11 mouse cellular contexts compared by ENCODE assay signal in the genomic region with DNA sequence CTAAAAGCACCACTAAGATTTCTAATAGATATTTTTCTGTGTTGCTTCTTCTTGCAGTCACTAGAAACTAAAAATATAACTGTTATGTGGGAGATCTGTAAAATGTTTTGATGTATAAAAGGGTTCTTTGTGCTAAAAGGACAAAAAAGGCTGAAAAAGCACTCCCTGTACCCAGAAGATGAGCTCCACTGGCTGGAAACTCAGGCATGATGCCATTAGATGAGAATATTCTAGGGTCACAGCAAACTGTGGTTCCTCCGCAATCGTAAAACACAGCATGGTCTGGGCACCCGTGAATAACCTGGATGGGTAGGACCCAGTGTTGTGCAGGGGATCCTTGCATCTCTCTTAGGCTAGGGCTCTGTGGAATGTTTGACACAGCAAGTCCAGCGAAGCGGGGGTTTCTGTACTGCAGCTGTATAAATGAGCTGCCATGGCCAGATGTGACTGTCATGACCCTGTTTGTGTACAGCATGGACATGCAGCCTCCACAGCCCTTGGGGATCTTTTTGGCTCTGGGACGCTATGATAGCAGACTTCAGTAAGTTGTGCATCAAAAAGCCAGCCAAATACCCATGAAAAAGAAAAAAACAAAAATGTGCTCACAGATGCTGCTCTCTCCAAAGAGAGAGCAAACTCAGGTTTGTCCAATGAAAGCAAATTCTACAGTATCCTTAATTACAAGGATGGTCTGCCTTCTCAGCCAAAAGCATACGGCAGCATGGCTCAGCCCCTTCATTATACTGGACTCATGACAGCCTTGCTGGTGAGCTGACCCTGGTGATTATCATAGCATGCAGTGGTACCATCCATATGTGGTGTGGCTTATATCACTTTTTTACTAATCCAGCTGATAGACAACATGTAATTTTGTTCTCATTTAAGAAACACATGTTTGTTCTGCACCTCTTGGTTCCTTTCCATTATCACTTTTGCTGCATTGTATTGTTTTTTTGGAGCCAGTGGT.
DNase-seq lines count a peak whose midpoint lies in the region; ATAC-seq and TF ChIP-seq lines count a peak whose summit lies in the region.
"Had no signal": no experiment of that assay in that cellular context is flagged by ENCODE, and none has a peak within 500 bp of the region (broad histone marks: within the 10 kb centered on the region; RNA-seq: fewer than 3 reads in every experiment).

No protein-coding gene starts in this region.

- no peaks in the 10 kb centered on the region for H3K27me3 ChIP-seq in heart, adult 2 months (ENCODE audit: control insufficient read depth, insufficient read depth, low read length)
- H3K27me3 ChIP-seq in heart, embryonic 12.5 days (replicated peaks), result no peaks in the 10 kb centered on the region
- no peaks in the 10 kb centered on the region for H3K27me3 ChIP-seq in neural tube, embryonic 15.5 days (replicated peaks)
- H3K27me3 ChIP-seq in forebrain, embryonic 12.5 days, result no peaks in the 10 kb centered on the region
- no peaks in the 10 kb centered on the region for H3K27me3 ChIP-seq in hindbrain, embryonic 16.5 days (replicated peaks; ENCODE audit: control insufficient read depth, insufficient read depth, low read length)

- H3K9me3 ChIP-seq in heart, embryonic 12.5 days (replicated peaks), result peaks cover 2% of the 10 kb centered on the region; the same call in 1 of the 2 replicates
- no peaks in the 10 kb centered on the region for H3K9me3 ChIP-seq in neural tube, embryonic 15.5 days (replicated peaks)
- no peaks in the 10 kb centered on the region for H3K9me3 ChIP-seq in forebrain, embryonic 12.5 days
- H3K9me3 ChIP-seq in hindbrain, embryonic 16.5 days (ENCODE audit: control insufficient read depth, low read length), result no peaks in the 10 kb centered on the region

- no peak for TF ChIP-seq CTCF in heart, adult 2 months (IDR thresholded peaks at IDR 0.05)
- TF ChIP-seq CTCF in olfactory bulb, adult 2 months (IDR thresholded peaks at IDR 0.05; ENCODE audit: insufficient read depth, low read depth, low read length), result no peak

- TF ChIP-seq POLR2A in heart, adult 2 months (IDR thresholded peaks at IDR 0.05; ENCODE audit: insufficient read depth, low read depth, low read length), result no peak
- no peak for TF ChIP-seq POLR2A in olfactory bulb, adult 2 months (IDR thresholded peaks at IDR 0.05; ENCODE audit: insufficient read depth, low read depth, low read length)

- no peak for ATAC-seq in heart, embryonic 12.5 days (ENCODE audit: insufficient number of reproducible peaks, low FRiP score)
- ATAC-seq in neural tube, embryonic 15.5 days (ENCODE audit: low FRiP score), result no peak
- ATAC-seq in forebrain, embryonic 12.5 days (ENCODE audit: low FRiP score), result no peak
- ATAC-seq in hindbrain, embryonic 16.5 days, result no peak
- ATAC-seq: forebrain, embryonic 16.5 days had no signal

- no peak overlapping the region for H3K4me3 ChIP-seq in heart, adult 2 months
- H3K4me3 ChIP-seq in heart, embryonic 12.5 days, result no peak overlapping the region
- no peak overlapping the region for H3K4me3 ChIP-seq in neural tube, embryonic 15.5 days (replicated peaks)
- no peak overlapping the region for H3K4me3 ChIP-seq in olfactory bulb, adult 2 months (ENCODE audit: insufficient read depth, low read depth, low read length)
- H3K4me3 ChIP-seq in forebrain, embryonic 12.5 days (replicated peaks), result no peak overlapping the region
- H3K4me3 ChIP-seq in hindbrain, embryonic 16.5 days (ENCODE audit: low read length), result no peak overlapping the region

- TF ChIP-seq EP300 in heart, adult 2 months (IDR thresholded peaks at IDR 0.05; ENCODE audit: insufficient read depth, low read depth, low read length), result no peak

- DNase-seq in heart, adult 2 months, result peak; percentile 43 to 56
- peak; percentile 20 for DNase-seq in neural tube, embryonic 10.5 days (ENCODE audit: extremely low spot score, low spot score)
- peak; percentile 40 to 44 for DNase-seq in gastrocnemius, postnatal 36 days
- DNase-seq: cerebellum, adult 11 months; liver had no signal

- no peaks in the 10 kb centered on the region; the same call in 1 of the 2 replicates for H3K4me1 ChIP-seq in heart, adult 2 months (ENCODE audit: control insufficient read depth, insufficient read depth, low read length)
- no peaks in the 10 kb centered on the region for H3K4me1 ChIP-seq in heart, embryonic 12.5 days (replicated peaks)
- peaks cover 7% of the 10 kb centered on the region for H3K4me1 ChIP-seq in neural tube, embryonic 15.5 days
- H3K4me1 ChIP-seq in olfactory bulb, adult 2 months (ENCODE audit: control insufficient read depth, insufficient read depth, low read length), result peaks cover 4% of the 10 kb centered on the region
- H3K4me1 ChIP-seq in forebrain, embryonic 12.5 days, result no peaks in the 10 kb centered on the region
- 0 out of 2 replicates have a peak, but pooled peaks cover 4% of the 10 kb centered on the region for H3K4me1 ChIP-seq in hindbrain, embryonic 16.5 days (ENCODE audit: control insufficient read depth, insufficient read depth, low read depth, low read length)

- no peak overlapping the region for H3K4me2 ChIP-seq in heart, embryonic 12.5 days
- no peak overlapping the region for H3K4me2 ChIP-seq in neural tube, embryonic 15.5 days
- no peak overlapping the region for H3K4me2 ChIP-seq in forebrain, embryonic 12.5 days
- H3K4me2 ChIP-seq in hindbrain, embryonic 16.5 days (ENCODE audit: low read length), result no peak overlapping the region

- H3K79me2 ChIP-seq in heart, adult 2 months (replicated peaks; ENCODE audit: control insufficient read depth, insufficient read depth, low read length), result no peaks in the 10 kb centered on the region

- 72% methylated on average over 7 of the region's 7 CpGs for WGBS in heart, adult 2 months
- 84% methylated on average over 7 of the region's 7 CpGs for WGBS in heart, embryonic 12.5 days
- WGBS in neural tube, embryonic 15.5 days, result 73% methylated on average over 7 of the region's 7 CpGs
- WGBS in olfactory bulb, adult 2 months, result 69% methylated on average over 7 of the region's 7 CpGs
- WGBS in forebrain, embryonic 12.5 days, result 86% methylated on average over 7 of the region's 7 CpGs
- WGBS in hindbrain, embryonic 16.5 days, result 69% methylated on average over 7 of the region's 7 CpGs

- no peak overlapping the region for H3K9ac ChIP-seq in heart, adult 2 months (ENCODE audit: low read depth, low read length)
- no peak overlapping the region for H3K9ac ChIP-seq in heart, embryonic 12.5 days
- H3K9ac ChIP-seq in neural tube, embryonic 15.5 days (replicated peaks), result no peak overlapping the region
- H3K9ac ChIP-seq in forebrain, embryonic 12.5 days, result no peak overlapping the region
- H3K9ac ChIP-seq in hindbrain, embryonic 16.5 days (ENCODE audit: low read depth, low read length), result no peak overlapping the region

- intact Hi-C loops in heart, adult 2 months (cut with DNase I), result loop anchor here (10.0 kb wide), 1 partner anchor 244 kb away; no protein-coding TSS in a partner anchor
- intact Hi-C loops in gastrocnemius, postnatal 36 days (cut with DNase I), result no loop called here

- no peak overlapping the region for H3K27ac ChIP-seq in heart, adult 2 months
- no peak overlapping the region for H3K27ac ChIP-seq in heart, embryonic 12.5 days (ENCODE audit: poor library complexity, severe bottlenecking)
- no peak overlapping the region for H3K27ac ChIP-seq in neural tube, embryonic 15.5 days (replicated peaks)
- peak overlapping the region; percentile 54; the same call in 1 of the 2 replicates for H3K27ac ChIP-seq in olfactory bulb, adult 2 months (ENCODE audit: insufficient read depth, low read depth, low read length)
- no peak overlapping the region for H3K27ac ChIP-seq in forebrain, embryonic 12.5 days
- no peak overlapping the region for H3K27ac ChIP-seq in hindbrain, embryonic 16.5 days (ENCODE audit: low read depth, low read length)

- no peaks in the 10 kb centered on the region for H3K36me3 ChIP-seq in heart, adult 2 months (ENCODE audit: control insufficient read depth, insufficient read depth, low read length)
- no peaks in the 10 kb centered on the region for H3K36me3 ChIP-seq in heart, embryonic 12.5 days
- no peaks in the 10 kb centered on the region for H3K36me3 ChIP-seq in neural tube, embryonic 15.5 days
- H3K36me3 ChIP-seq in forebrain, embryonic 12.5 days (replicated peaks), result no peaks in the 10 kb centered on the region
- H3K36me3 ChIP-seq in hindbrain, embryonic 16.5 days (ENCODE audit: control insufficient read depth, insufficient read depth, low read length), result no peaks in the 10 kb centered on the region
